Mouse (Mus musculus): ENCODE results near the gene Ntpcr.

The Ntpcr gene

GRCm38 (mm10) chr8:125775031-125775430 lies 45.3 kb downstream of the Ntpcr start:
- no peak for DNase-seq (ENCODE audit: low read depth, low spot score)

- DNase-seq (ENCODE audit: low read depth, low spot score), result no peak
Observed at GRCm38 (mm10) chr8:125776314-125776713, 46.6 kb downstream of the Ntpcr start.

- DNase-seq (ENCODE audit: low read depth, low spot score), result no peak
Observed at GRCm38 (mm10) chr8:125776800-125777199, 47.0 kb downstream of the Ntpcr start.

GRCm38 (mm10) chr8:125777478-125778164 lies 47.9 kb downstream of the Ntpcr start:
- DNase-seq (ENCODE audit: low read depth, low spot score), result no peak

- DNase-seq (ENCODE audit: low read depth, low spot score), result no peak
Observed at GRCm38 (mm10) chr8:125778919-125779318, 49.2 kb downstream of the Ntpcr start.

GRCm38 (mm10) chr8:125779656-125780055 lies 49.9 kb downstream of the Ntpcr start:
- DNase-seq (ENCODE audit: low read depth, low spot score), result no peak

- no peak for DNase-seq (ENCODE audit: low read depth, low spot score)
Observed at GRCm38 (mm10) chr8:125782161-125782560, 52.4 kb downstream of the Ntpcr start.

- no peak for DNase-seq (ENCODE audit: low read depth, low spot score)
Observed at GRCm38 (mm10) chr8:125786886-125787285, 57.1 kb downstream of the Ntpcr start.

- DNase-seq (ENCODE audit: low read depth, low spot score), result no peak
Observed at GRCm38 (mm10) chr8:125792816-125793455, 63.2 kb downstream of the Ntpcr start.

GRCm38 (mm10) chr8:125795341-125795740 lies 65.6 kb downstream of the Ntpcr start:
- DNase-seq (ENCODE audit: low read depth, low spot score), result no peak

GRCm38 (mm10) chr8:125796970-125797369 lies 67.2 kb downstream of the Ntpcr start:
- DNase-seq (ENCODE audit: low read depth, low spot score), result no peak
